Mouse (Mus musculus) CH12.LX (cell line): ENCODE measurements at regions not wholly inside any gene's neighbourhood (a gene's known extent, or its start where the extent isn't known, plus 50 kb on each side); places are given as distances from the start of the nearest gene placed in this dataset.

Source experiments
- CTCF ChIP-seq, 2 experiments: IDR thresholded peaks in 1 of 2; conservative IDR thresholded peaks in 1 of 2; 2 replicates each; pipeline ENCODE4 v1.5.1; 2011 to 2012; ENCODE audit warnings: low read depth in 2 of 2, low read length in 2 of 2, improper control_type of control experiment in 1 of 2, inconsistent platforms in 1 of 2, mild to moderate bottlenecking in 1 of 2, moderate library complexity in 1 of 2
- EP300 ChIP-seq: IDR thresholded peaks from 2 replicates; pipeline ENCODE4 v1.6.1; 2011; ENCODE audit warnings: low read length, improper control_type of control experiment
- HCFC1 ChIP-seq: IDR thresholded peaks from 2 replicates; pipeline ENCODE4 v1.6.1; 2012; ENCODE audit warnings: low read depth, mild to moderate bottlenecking, inconsistent platforms, low read length, improper control_type of control experiment
- KAT2A ChIP-seq: IDR thresholded peaks from 2 replicates; pipeline ENCODE4 v1.6.1; 2012; ENCODE audit warnings: low read length, improper control_type of control experiment, inconsistent platforms; ENCODE audit not compliant: insufficient replicate concordance
- MAX ChIP-seq: IDR thresholded peaks from 2 replicates; pipeline ENCODE4 v1.6.1; 2011; ENCODE audit warnings: low read length, improper control_type of control experiment
- MEF2A ChIP-seq: IDR thresholded peaks from 2 replicates; pipeline ENCODE4 v1.6.1; 2014; ENCODE audit warnings: low read depth, mild to moderate bottlenecking, inconsistent platforms, low read length, improper control_type of control experiment, borderline replicate concordance
- MYC ChIP-seq: IDR thresholded peaks from 2 replicates; pipeline ENCODE4 v1.6.1; 2011; ENCODE audit warnings: low read depth, mild to moderate bottlenecking, improper control_type of control experiment, low read length
- POLR2A ChIP-seq: IDR thresholded peaks from 2 replicates; pipeline ENCODE4 v1.6.1; 2011; ENCODE audit warnings: low read depth, mild to moderate bottlenecking, improper control_type of control experiment, low read length
- RAD21 ChIP-seq: IDR thresholded peaks from 2 replicates; pipeline ENCODE4 v1.6.1; 2011; ENCODE audit warnings: low read depth, mild to moderate bottlenecking, low read length, improper control_type of control experiment, moderate library complexity
- SIN3A ChIP-seq: IDR thresholded peaks from 2 replicates; pipeline ENCODE4 v1.6.1; 2012; ENCODE audit warnings: low read length, improper control_type of control experiment, inconsistent platforms
- TCF12 ChIP-seq: IDR thresholded peaks from 2 replicates; pipeline ENCODE4 v1.6.1; 2014; ENCODE audit warnings: low read depth, mild to moderate bottlenecking, inconsistent platforms, low read length, improper control_type of control experiment
- UBTF ChIP-seq: IDR thresholded peaks from 2 replicates; pipeline ENCODE4 v1.6.1; 2012; ENCODE audit warnings: low read depth, mild to moderate bottlenecking, inconsistent platforms, low read length, improper control_type of control experiment, moderate library complexity
- ZC3H11A ChIP-seq: IDR thresholded peaks from 2 replicates; pipeline ENCODE4 v1.6.1; 2012; ENCODE audit warnings: low read depth, mild to moderate bottlenecking, inconsistent platforms, low read length, improper control_type of control experiment

DNA sequence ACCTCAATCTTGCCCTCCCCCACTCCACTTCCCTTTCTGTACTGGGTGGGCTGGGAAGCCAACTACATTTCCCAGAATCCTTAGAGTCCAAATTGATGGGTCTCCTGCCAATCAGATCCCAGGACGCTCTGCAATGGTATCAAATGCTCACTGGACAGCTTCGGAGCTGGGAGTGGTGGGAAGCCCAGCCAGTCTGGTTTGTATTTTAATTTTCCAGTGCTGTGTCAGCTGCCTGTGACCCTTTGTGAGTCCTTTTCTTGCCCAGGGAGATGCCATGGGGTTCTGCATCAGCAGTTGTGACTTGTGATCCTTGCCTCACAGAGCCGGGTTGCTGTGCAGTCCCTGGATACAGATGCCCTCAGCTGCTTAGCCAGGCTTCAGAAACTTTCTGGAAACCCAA lies 100.6 kb upstream of the Lemd2 start:
- TF ChIP-seq HCFC1 (no peak), MEF2A (no peak), MYC (no peak), EP300 (no peak), POLR2A (no peak), CTCF (conservative IDR thresholded peaks at IDR 0.05 in 1 of 2, IDR thresholded peaks at IDR 0.05 in 1 of 2; ENCODE audit: low read depth in 2 of 2, low read length in 2 of 2) (no peak), TCF12 (no peak), RAD21 (no peak), SIN3A (no peak), ZC3H11A (no peak), MAX (no peak), KAT2A (no peak), UBTF (no peak)
